Mouse (Mus musculus) liver, embryonic 12.5 days (tissue): ENCODE measurements around the gene Ppox. TPM values are rescaled to one million over a fixed set of nuclear protein-coding genes. Genes with fewer than 3 reads are reported as not detected.
"Not testable (repeated sequence)": the region's sequence is repeated elsewhere in the genome, so short reads cannot be mapped to it uniquely, and the experiment has no call there.

Experiments
- ATAC-seq: fragments of 200-750 bp; cut with Nextera tagmentation; 2 replicates; pipeline ENCODE4 v1.8.0; 2017; ENCODE audit warnings: moderate number of reproducible peaks, mild to moderate bottlenecking, moderate library complexity
- H3K27ac ChIP-seq: fragments of 300-500 bp; sonication (generic); 2 replicates; pipeline ENCODE4 v1.5.1; 2016; ENCODE audit warnings: mild to moderate bottlenecking
- H3K27me3 ChIP-seq: fragments of 300-500 bp; sonication (generic); replicated peaks from 2 replicates; pipeline ENCODE4 v1.6.1; 2016; ENCODE audit warnings: mild to moderate bottlenecking, moderate library complexity
- H3K36me3 ChIP-seq: fragments of 300-500 bp; sonication (generic); 2 replicates; pipeline ENCODE4 v1.6.1; 2016; ENCODE audit warnings: mild to moderate bottlenecking, moderate library complexity
- H3K4me1 ChIP-seq: fragments of 300-500 bp; sonication (generic); 2 replicates; pipeline ENCODE4 v1.6.1; 2016
- H3K4me2 ChIP-seq: fragments of 300-500 bp; sonication (generic); 2 replicates; pipeline ENCODE4 v1.6.1; 2016; ENCODE audit warnings: mild to moderate bottlenecking, moderate library complexity
- H3K4me3 ChIP-seq: fragments of 300-500 bp; sonication (generic); 2 replicates; pipeline ENCODE4 v1.5.1; 2016; ENCODE audit warnings: mild to moderate bottlenecking, moderate library complexity
- H3K9ac ChIP-seq: fragments of 300-500 bp; sonication (generic); 2 replicates; pipeline ENCODE4 v1.6.1; 2016; ENCODE audit warnings: mild to moderate bottlenecking, moderate library complexity
- H3K9me3 ChIP-seq: fragments of 300-500 bp; sonication (generic); replicated peaks from 2 replicates; pipeline ENCODE4 v1.6.1; 2016; ENCODE audit warnings: mild to moderate bottlenecking, moderate library complexity
- WGBS: fragments of 180-500 bp; shearing (Covaris S2); methylation state at CpG from one replicate; pipeline ENCODE4 v1.1.7; 2016; ENCODE audit not compliant: insufficient replicate concordance; 5-methylcytosine and 5-hydroxymethylcytosine counted together
- polyA plus RNA-seq: library from polyadenylated mRNA; unstranded; fragments of >200 nt; fragmentation: Nextera tagmentation; extraction: Ambion mirVana; gene quantifications from 2 replicates; pipeline ENCODE4 v1.2.1, GENCODE M21; 2016

Gene Ppox
- polyA plus RNA-seq, 1 experiment from 2014 or later: 199 TPM

GRCm38 (mm10) chr1:171247916-171248315 lies 33.1 kb downstream of the Ppox start:
- WGBS: 18% methylated on average over 4 of the region's 4 CpGs
- no peak for ATAC-seq
- Histone ChIP-seq H3K4me2 (peak overlapping the region; percentile 84), H3K27ac (peak overlapping the region; percentile 84; the same call in 1 of the 2 replicates), H3K36me3 (peaks cover 29% of the 10 kb centered on the region), H3K27me3 (peaks cover 40% of the 10 kb centered on the region), H3K4me3 (peak overlapping the region; percentile 78), H3K9me3 (no peaks in the 10 kb centered on the region), H3K9ac (peak overlapping the region; percentile 86), H3K4me1 (peaks cover 62% of the 10 kb centered on the region)

DNA sequence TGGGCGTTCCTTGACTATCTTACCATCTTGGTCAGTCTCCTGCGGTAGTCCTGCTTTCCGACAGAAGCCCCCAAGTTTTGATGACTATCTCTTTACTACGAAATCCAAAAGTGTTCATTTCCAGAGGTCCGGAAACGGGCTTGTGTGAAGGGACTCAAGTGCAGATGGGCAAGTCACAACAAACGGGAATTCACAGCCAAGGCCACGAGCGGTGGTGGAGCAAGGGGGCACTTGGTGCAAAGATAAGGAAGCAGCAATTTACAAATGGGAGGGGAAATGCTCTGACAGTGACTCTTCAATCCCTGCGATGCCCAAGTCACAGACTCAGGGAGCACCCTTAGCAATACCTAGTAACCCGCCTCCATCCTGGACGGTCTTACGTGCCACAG lies 33.5 kb downstream of the Ppox start:
- peak overlapping the region; percentile 84 for H3K27ac ChIP-seq
- peak overlapping the region; percentile 86 for H3K9ac ChIP-seq
- H3K9me3 ChIP-seq: no peaks in the 10 kb centered on the region
- peak overlapping the region; percentile 78 for H3K4me3 ChIP-seq
- H3K36me3 ChIP-seq: peaks cover 33% of the 10 kb centered on the region
- H3K4me2 ChIP-seq: peak overlapping the region; percentile 84
- H3K4me1 ChIP-seq: peaks cover 61% of the 10 kb centered on the region
- ATAC-seq: peak; percentile 30; the same call in 1 of the 2 replicates
- WGBS: 4% methylated on average over 13 of the region's 13 CpGs
- peaks cover 35% of the 10 kb centered on the region for H3K27me3 ChIP-seq

GRCm38 (mm10) chr1:171246709-171247452 lies 34.1 kb downstream of the Ppox start:
- peak; percentile 93 for ATAC-seq
- Histone ChIP-seq H3K9ac (peak overlapping the region; percentile 86), H3K9me3 (no peaks in the 10 kb centered on the region), H3K27ac (peak overlapping the region; percentile 84), H3K27me3 (peaks cover 29% of the 10 kb centered on the region), H3K36me3 (peaks cover 39% of the 10 kb centered on the region), H3K4me1 (peaks cover 56% of the 10 kb centered on the region), H3K4me2 (peak overlapping the region; percentile 84), H3K4me3 (peak overlapping the region; percentile 78)
- under 1% methylated on average over 41 of the region's 41 CpGs for WGBS

GRCm38 (mm10) chr1:171245353-171245752 lies 35.6 kb downstream of the Ppox start:
- Histone ChIP-seq H3K27me3 (peaks cover 14% of the 10 kb centered on the region), H3K4me2 (peak overlapping the region; percentile 84), H3K9ac (peak overlapping the region; percentile 86; the same call in 1 of the 2 replicates), H3K27ac (peak overlapping the region; percentile 28; the same call in 1 of the 2 replicates), H3K4me3 (0 out of 2 replicates have a peak overlapping the region, but pooled peaks have one; percentile 78), H3K36me3 (peaks cover 54% of the 10 kb centered on the region), H3K9me3 (no peaks in the 10 kb centered on the region), H3K4me1 (peaks cover 46% of the 10 kb centered on the region)
- WGBS: 87% methylated on average over 8 of the region's 8 CpGs
- no peak for ATAC-seq

GRCm38 (mm10) chr1:171241952-171242351 lies 39.0 kb downstream of the Ppox start:
- WGBS: 83% methylated on average over 12 of the region's 12 CpGs
- not testable (repeated sequence) for H3K9me3 ChIP-seq, H3K4me2 ChIP-seq, H3K27ac ChIP-seq, H3K9ac ChIP-seq, H3K4me3 ChIP-seq, H3K27me3 ChIP-seq, ATAC-seq
- peaks cover 88% of the 10 kb centered on the region for H3K36me3 ChIP-seq
- H3K4me1 ChIP-seq: peaks cover 34% of the 10 kb centered on the region

DNA sequence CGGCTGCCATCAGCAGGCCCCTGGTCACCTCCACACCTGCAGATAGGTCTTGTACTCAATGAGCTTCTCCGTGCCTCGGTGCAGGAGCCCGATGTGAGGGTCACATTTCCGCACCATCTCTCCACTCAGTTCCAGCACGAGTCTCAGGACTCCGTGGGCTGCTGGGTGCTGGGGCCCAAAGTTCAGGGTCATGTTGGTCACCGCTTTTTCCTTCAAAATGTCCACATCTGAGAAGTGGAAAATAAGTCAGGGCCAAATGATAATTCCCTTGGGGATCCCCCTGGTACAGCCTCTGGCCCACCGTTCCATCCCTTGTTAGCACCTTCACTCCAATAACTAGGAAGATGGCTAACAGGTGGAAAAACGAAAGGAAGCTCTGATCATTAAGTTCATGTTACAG lies 40.1 kb downstream of the Ppox start:
- H3K36me3 ChIP-seq: peaks cover 98% of the 10 kb centered on the region
- no peak overlapping the region for H3K27ac ChIP-seq

DNA sequence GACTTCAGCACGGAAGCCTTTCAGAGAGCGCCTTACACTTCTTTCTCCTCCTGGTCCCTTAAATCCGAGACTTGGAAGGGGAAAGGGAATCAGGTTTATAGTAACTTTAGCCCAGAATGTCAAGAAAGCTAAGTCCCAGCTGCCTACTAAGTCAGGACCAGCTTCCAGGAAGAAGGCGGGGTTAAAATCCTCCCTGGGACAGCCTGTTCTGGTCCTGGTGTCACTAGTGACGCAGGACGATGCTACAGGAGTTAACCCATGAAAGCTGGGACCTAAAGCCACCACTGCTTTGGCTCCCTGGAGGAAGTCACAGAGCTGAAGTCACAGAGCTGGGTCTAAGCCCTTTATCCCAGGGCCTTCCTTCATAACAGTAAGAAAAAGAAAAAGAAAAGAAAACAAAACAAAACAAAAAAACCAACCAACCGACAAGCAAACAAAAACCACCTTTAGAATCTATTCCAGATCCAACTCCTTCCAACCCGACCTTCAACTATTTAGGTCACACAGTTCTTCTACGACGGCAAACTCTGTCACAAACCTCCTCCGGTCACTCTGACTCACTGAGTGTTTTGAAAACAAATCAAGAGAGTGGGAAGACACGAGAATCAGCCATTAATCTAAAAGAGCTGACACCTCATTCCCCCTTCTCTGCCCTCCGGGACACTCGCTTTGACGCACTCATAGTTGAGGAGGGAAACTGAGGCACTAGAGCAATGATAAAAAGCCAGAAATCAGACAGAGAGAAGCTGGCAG lies 40.8 kb downstream of the Ppox start:
- no peak for ATAC-seq
- Histone ChIP-seq H3K9ac (0 out of 2 replicates have a peak overlapping the region, but pooled peaks have one; percentile 5), H3K36me3 (peaks cover 98% of the 10 kb centered on the region), H3K27me3 (no peaks in the 10 kb centered on the region), H3K9me3 (no peaks in the 10 kb centered on the region), H3K4me1 (peaks cover 29% of the 10 kb centered on the region), H3K4me3 (no peak overlapping the region), H3K27ac (no peak overlapping the region), H3K4me2 (no peak overlapping the region)
- WGBS: 75% methylated on average over 15 of the region's 15 CpGs

More for the DNA sequence above, 40.1 kb downstream of the Ppox start:
- H3K4me2 ChIP-seq: no peak overlapping the region
- no peak for ATAC-seq
- 0 out of 2 replicates have a peak overlapping the region, but pooled peaks have one; percentile 5 for H3K9ac ChIP-seq
- peaks cover 31% of the 10 kb centered on the region for H3K4me1 ChIP-seq
- no peak overlapping the region for H3K4me3 ChIP-seq
- H3K27me3 ChIP-seq: no peaks in the 10 kb centered on the region
- 81% methylated on average over 10 of the region's 10 CpGs for WGBS
- H3K9me3 ChIP-seq: no peaks in the 10 kb centered on the region

DNA sequence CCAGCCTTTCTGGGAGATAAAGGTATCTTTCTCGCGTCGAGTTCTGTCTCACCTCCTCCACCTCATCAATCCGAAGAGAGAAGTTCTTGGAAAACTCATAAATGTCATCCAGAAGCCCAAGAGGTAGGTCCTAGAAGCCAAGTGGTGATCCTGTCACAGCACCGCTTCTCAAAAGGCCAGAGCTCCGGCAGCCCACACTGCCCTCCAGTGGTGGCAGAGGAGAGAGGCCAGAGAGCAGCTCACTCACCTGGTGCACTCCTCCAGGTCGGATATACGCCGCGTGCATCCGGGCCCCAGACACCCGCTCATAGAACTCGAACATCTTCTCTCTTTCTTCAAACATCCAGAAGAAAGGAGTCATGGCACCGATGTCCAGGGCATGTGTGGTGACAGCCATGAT lies 42.5 kb downstream of the Ppox start:
- Histone ChIP-seq H3K27ac (no peak overlapping the region), H3K4me2 (no peak overlapping the region), H3K9ac (no peak overlapping the region), H3K36me3 (peaks cover 100% of the 10 kb centered on the region), H3K4me1 (peaks cover 37% of the 10 kb centered on the region), H3K4me3 (no peak overlapping the region), H3K9me3 (no peaks in the 10 kb centered on the region), H3K27me3 (no peaks in the 10 kb centered on the region)
- WGBS: 65% methylated on average over 14 of the region's 14 CpGs
- ATAC-seq: peak; percentile 43; the same call in 1 of the 2 replicates

GRCm38 (mm10) chr1:171237438-171237837 lies 43.5 kb downstream of the Ppox start:
- Histone ChIP-seq H3K27me3 (no peaks in the 10 kb centered on the region), H3K27ac (peak overlapping the region; percentile 43), H3K9ac (no peak overlapping the region), H3K36me3 (peaks cover 90% of the 10 kb centered on the region), H3K9me3 (no peaks in the 10 kb centered on the region), H3K4me1 (peaks cover 47% of the 10 kb centered on the region), H3K4me3 (no peak overlapping the region), H3K4me2 (no peak overlapping the region)
- WGBS: 72% methylated on average over 6 of the region's 6 CpGs
- no peak for ATAC-seq

GRCm38 (mm10) chr1:171235791-171236190 lies 45.2 kb downstream of the Ppox start:
- Histone ChIP-seq H3K9ac (no peak overlapping the region), H3K27ac (no peak overlapping the region), H3K4me3 (no peak overlapping the region), H3K4me1 (peaks cover 57% of the 10 kb centered on the region), H3K4me2 (no peak overlapping the region), H3K27me3 (no peaks in the 10 kb centered on the region), H3K9me3 (no peaks in the 10 kb centered on the region), H3K36me3 (peaks cover 73% of the 10 kb centered on the region)
- ATAC-seq: no peak
- 66% methylated on average over 4 of the region's 4 CpGs for WGBS

- no peaks in the 10 kb centered on the region for H3K9me3 ChIP-seq
- peak overlapping the region; percentile 61; the same call in 1 of the 2 replicates for H3K27ac ChIP-seq
- 0 out of 2 replicates have a peak overlapping the region, but pooled peaks have one; percentile 37 for H3K4me3 ChIP-seq
- H3K4me1 ChIP-seq: peaks cover 63% of the 10 kb centered on the region
- H3K36me3 ChIP-seq: peaks cover 61% of the 10 kb centered on the region
- peak overlapping the region; percentile 35 for H3K4me2 ChIP-seq
- H3K9ac ChIP-seq: no peak overlapping the region
- 61% methylated on average over 4 of the region's 4 CpGs for whole genome bisulfite sequencing
- no peaks in the 10 kb centered on the region for H3K27me3 ChIP-seq
- ATAC-seq: no peak
These were observed 46.4 kb downstream of the Ppox start for GRCm38 (mm10) chr1:171234538-171234937.

DNA sequence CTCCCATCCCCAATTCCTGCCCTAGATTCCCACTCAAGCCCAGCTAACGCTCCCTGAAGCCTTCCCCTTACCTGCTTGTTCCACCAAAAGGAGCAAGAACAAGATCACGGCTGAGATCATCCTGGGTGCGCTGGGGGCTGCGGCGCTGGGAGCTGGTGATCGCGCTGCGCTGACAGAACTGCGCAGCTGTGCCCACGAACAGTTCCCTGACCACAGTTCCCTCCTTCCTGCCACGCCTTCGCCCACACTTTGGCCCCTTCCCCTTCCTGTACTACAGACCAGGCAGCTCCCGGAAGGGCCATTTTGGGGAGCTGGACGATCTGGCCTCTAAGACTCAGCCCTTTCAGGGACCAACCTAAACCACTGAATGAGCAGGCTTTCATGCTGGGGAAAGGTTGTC lies 46.9 kb downstream of the Ppox start, which contains the start of gene Fcer1g:
TSS of gene Fcer1g (minus strand) at position 240 of the 400 bp plus-strand sequence.
- peaks cover 63% of the 10 kb centered on the region for H3K4me1 ChIP-seq
- 38% methylated on average over 14 of the region's 14 CpGs for WGBS
- H3K9me3 ChIP-seq: no peaks in the 10 kb centered on the region
- peaks cover 56% of the 10 kb centered on the region for H3K36me3 ChIP-seq
- H3K9ac ChIP-seq: peak within 1 kb of the TSS; percentile 40
- H3K4me3 ChIP-seq: peak within 1 kb of the TSS; percentile 37
- no peaks in the 10 kb centered on the region for H3K27me3 ChIP-seq
- no peak for ATAC-seq
- H3K27ac ChIP-seq: peak within 1 kb of the TSS; percentile 61
- H3K4me2 ChIP-seq: peak within 1 kb of the TSS; percentile 35
